Mouse (Mus musculus) CD8-positive naive resting alpha-beta T cell, adult 2 months (primary cell): ENCODE data around the gene Cdc14a.

Source experiments
- DNase-seq, 2 experiments: peaks; one replicate each; pipeline ENCODE4 v3.0.0; 2022; ENCODE audit warnings: low read depth in 2 of 2, low spot score in 2 of 2

The Cdc14a gene

GRCm38 (mm10) chr3:116226915-116227314, 196.9 kb downstream of the Cdc14a start:
- no peak for DNase-seq
